Mouse (Mus musculus): ENCODE results near the gene Gm5150. TPM values are rescaled to one million over a fixed set of nuclear protein-coding genes. Genes with fewer than 3 reads are reported as not detected.

Gm5150 gene
- polyA plus RNA-seq, 1 experiment from 2014 or later = not detected

DNA sequence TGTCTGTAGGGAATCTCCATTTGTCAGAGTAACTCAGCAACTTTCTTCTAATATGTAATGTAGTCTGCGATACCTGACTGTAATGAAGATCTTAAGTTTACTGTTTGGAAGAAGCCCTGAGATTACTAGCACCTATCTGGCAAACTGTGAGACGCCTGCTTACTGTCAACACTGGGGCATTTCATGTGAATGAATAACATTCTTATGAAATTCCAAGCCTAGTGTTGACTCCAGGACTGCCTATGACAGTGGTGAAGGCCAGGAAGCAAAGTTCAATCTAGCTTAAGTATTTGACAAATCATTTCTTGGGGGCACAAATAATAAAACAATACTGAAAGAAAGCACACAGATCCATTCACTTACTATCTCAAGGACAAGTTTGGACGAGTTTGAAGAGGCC lies 24.0 kb downstream of the Gm5150 start:
- Histone ChIP-seq H3K9ac (ENCODE audit: low read length) (no peak overlapping the region), H3K27ac (ENCODE audit: low read length) (no peak overlapping the region), H3K4me1 (replicated peaks; ENCODE audit: control insufficient read depth, insufficient read depth, low read length) (no peaks in the 10 kb centered on the region), H3K27me3 (ENCODE audit: control insufficient read depth, insufficient read depth, low read depth, low read length) (no peaks in the 10 kb centered on the region), H3K36me3 (ENCODE audit: control insufficient read depth, insufficient read depth, low read length) (no peaks in the 10 kb centered on the region), H3K4me2 (ENCODE audit: low read depth, low read length) (no peak overlapping the region), H3K4me3 (ENCODE audit: low read length) (no peak overlapping the region), H3K9me3 (ENCODE audit: control insufficient read depth, low read length) (no peaks in the 10 kb centered on the region)
- WGBS = 66% methylated on average over 3 of the region's 3 CpGs
- ATAC-seq (ENCODE audit: low read depth) = no peak

DNA sequence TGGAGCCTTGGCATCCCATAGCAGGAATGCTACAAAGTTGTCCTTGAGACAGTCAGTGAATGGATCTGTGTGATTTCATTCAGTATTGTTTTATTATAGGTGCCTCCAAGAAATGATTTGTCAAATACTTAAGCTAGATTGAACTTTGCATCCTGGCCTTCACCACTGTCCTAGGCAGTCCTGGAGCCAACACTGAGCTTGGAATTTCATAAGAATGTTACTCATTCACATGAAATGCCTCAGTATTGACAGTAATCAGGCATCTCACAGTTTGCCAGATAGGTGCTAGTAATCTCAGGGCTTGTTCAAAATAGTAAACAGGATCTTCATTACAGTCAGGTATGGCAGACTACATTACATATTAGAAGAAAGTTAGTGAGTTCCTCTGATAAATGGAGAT lies 49.3 kb downstream of the Gm5150 start:
- Histone ChIP-seq H3K27me3 (ENCODE audit: control insufficient read depth, insufficient read depth, low read depth, low read length) (no peaks in the 10 kb centered on the region), H3K4me1 (replicated peaks; ENCODE audit: control insufficient read depth, insufficient read depth, low read length) (no peaks in the 10 kb centered on the region), H3K4me2 (ENCODE audit: low read depth, low read length) (no peak overlapping the region), H3K9ac (ENCODE audit: low read length) (no peak overlapping the region), H3K36me3 (ENCODE audit: control insufficient read depth, insufficient read depth, low read length) (no peaks in the 10 kb centered on the region), H3K9me3 (ENCODE audit: control insufficient read depth, low read length) (0 out of 2 replicates have a peak, but pooled peaks cover 3% of the 10 kb centered on the region), H3K4me3 (ENCODE audit: low read length) (no peak overlapping the region), H3K27ac (ENCODE audit: low read length) (no peak overlapping the region)
- ATAC-seq (ENCODE audit: low read depth) = no peak

Small RNA genes lying within 50 kb of the gene (microRNA-seq; reads per million reads assigned to microRNA genes)
- gene Gm24694 = not detected

Other genes with a start within 250 kb of the Gm5150 start
- gene Sirpb1c, start 157.9 kb downstream of the Gm5150 start, polyA plus RNA-seq (2015; fragmentation: Nextera tagmentation; extraction: Ambion mirVana) = 0.63 and 1.2 TPM in 2 replicates